Mouse (Mus musculus) leukemia stem cell, adult 10-12 weeks (primary cell): ENCODE measurements around the gene Mss51. TPM values are rescaled to one million over a fixed set of nuclear protein-coding genes. Genes with fewer than 3 reads are reported as not detected.

ENCODE experiments used
- polyA plus RNA-seq: library from polyadenylated mRNA; stranded (reverse); fragments of >175 nt; gene quantifications from 2 replicates; pipeline ENCODE4 v1.2.3, GENCODE M21; 2012; ENCODE audit warnings: low replicate concordance

Mss51 gene
- not detected in 2 replicates for polyA plus RNA-seq

GRCm38 (mm10) chr14:20496603-20497002 is at the start of gene Mss51:
TSS of gene Mss51 (minus strand) at chr14:20496901.

GRCm38 (mm10) chr14:20546415-20546814 is 49.7 kb upstream of the Mss51 start, which contains the start of gene Ppp3cb:
TSS of gene Ppp3cb (minus strand) at chr14:20546573.

GRCm38 (mm10) chr14:20479291-20480194 is 17.2 kb downstream of the Mss51 start, which contains the start of gene Anxa7:
TSS of gene Anxa7 (minus strand) at chr14:20480133.

GRCm38 (mm10) chr14:20451765-20452331 is 44.9 kb downstream of the Mss51 start, which contains the start of gene Cfap70:
TSS of gene Cfap70 (minus strand) at chr14:20452226.

Other genes starting within 250 kb of the Mss51 start
- not detected in 2 replicates for gene Kcnk16, start 227.7 kb downstream of the Mss51 start, polyA plus RNA-seq
- gene Nudt13, start 202.2 kb downstream of the Mss51 start, polyA plus RNA-seq = 0.42 and 2.9 TPM in 2 replicates
- 21.0 and 28.1 TPM in 2 replicates for gene Ecd, start 148.8 kb downstream of the Mss51 start, polyA plus RNA-seq
- 11.2 and 17.6 TPM in 2 replicates for gene Fam149b, start 148.7 kb downstream of the Mss51 start, polyA plus RNA-seq
- gene Dnajc9, start 108.0 kb downstream of the Mss51 start, polyA plus RNA-seq = 72.0 and 133 TPM in 2 replicates
- gene Mrps16, start 103.3 kb downstream of the Mss51 start, polyA plus RNA-seq = 20.6 and 27.5 TPM in 2 replicates
- not detected in 2 replicates for gene Cfap70, start 44.7 kb downstream of the Mss51 start, polyA plus RNA-seq
- 44.4 and 101 TPM in 2 replicates for gene Anxa7, start 16.8 kb downstream of the Mss51 start, polyA plus RNA-seq
- 4.2 and 8.2 TPM in 2 replicates for gene Ppp3cb, start 49.7 kb upstream of the Mss51 start, polyA plus RNA-seq
- 0.27 and 0.85 TPM in 2 replicates for gene Usp54, start 144.2 kb upstream of the Mss51 start, polyA plus RNA-seq
- gene Myoz1, start 159.6 kb upstream of the Mss51 start, polyA plus RNA-seq = not detected in 2 replicates
- 0.11 and 0.42 TPM in 2 replicates for gene Synpo2l, start 171.5 kb upstream of the Mss51 start, polyA plus RNA-seq
- 105 and 334 TPM in 2 replicates for gene Sec24c, start 177.4 kb upstream of the Mss51 start, polyA plus RNA-seq
- 13.0 and 18.6 TPM in 2 replicates for gene Fut11, start 198.1 kb upstream of the Mss51 start, polyA plus RNA-seq
- gene Chchd1, start 206.1 kb upstream of the Mss51 start, polyA plus RNA-seq = 3.3 and 7.9 TPM in 2 replicates
- gene Zswim8, start 210.7 kb upstream of the Mss51 start, polyA plus RNA-seq = 85.3 and 88.8 TPM in 2 replicates
- gene Ndst2, start 237.7 kb upstream of the Mss51 start, polyA plus RNA-seq = 17.4 and 31.6 TPM in 2 replicates